Mouse (Mus musculus) common myeloid progenitor, adult 5-6 weeks (primary cell): ENCODE measurements at regions not wholly inside any gene's neighbourhood (a gene's known extent, or its start where the extent isn't known, plus 50 kb on each side); places are given as distances from the start of the nearest gene placed in this dataset.
"Not testable (repeated sequence)": the region's sequence is repeated elsewhere in the genome, so short reads cannot be mapped to it uniquely, and the experiment has no call there.

Experiments
- ATAC-seq: replicated peaks from 2 replicates; pipeline ENCODE4 v1.8.0; 2016; ENCODE audit warnings: low read depth, mild to moderate bottlenecking, moderate TSS enrichment, inconsistent platforms; ENCODE audit not compliant: poor library complexity, severe bottlenecking

GRCm38 (mm10) chr2:147989616-147990015, 57.2 kb downstream of the Foxa2 start:
- ATAC-seq, result no peak

GRCm38 (mm10) chr2:147988586-147988985, 58.2 kb downstream of the Foxa2 start:
- ATAC-seq, result no peak

GRCm38 (mm10) chr2:147985261-147985575, 61.6 kb downstream of the Foxa2 start:
- no peak for ATAC-seq

- no peak for ATAC-seq
These were observed 62.1 kb downstream of the Foxa2 start for GRCm38 (mm10) chr2:147984547-147985260.

- ATAC-seq, result no peak
These were observed 65.8 kb downstream of the Foxa2 start for GRCm38 (mm10) chr2:147980929-147981479.

- ATAC-seq, result no peak
These were observed 66.4 kb downstream of the Foxa2 start for GRCm38 (mm10) chr2:147980408-147980807.

GRCm38 (mm10) chr2:147979660-147980364, 67.0 kb downstream of the Foxa2 start:
- no peak for ATAC-seq

- no peak for ATAC-seq
These were observed 67.8 kb downstream of the Foxa2 start for GRCm38 (mm10) chr2:147979001-147979400.

- no peak for ATAC-seq
These were observed 72.0 kb downstream of the Foxa2 start for GRCm38 (mm10) chr2:147974776-147975175.

GRCm38 (mm10) chr2:147968671-147969070, 78.1 kb downstream of the Foxa2 start:
- no peak for ATAC-seq

- ATAC-seq, result no peak
These were observed 78.8 kb downstream of the Foxa2 start for GRCm38 (mm10) chr2:147967829-147968529.

GRCm38 (mm10) chr2:147963284-147963683, 83.5 kb downstream of the Foxa2 start:
- not testable (repeated sequence) for ATAC-seq

- no peak for ATAC-seq
These were observed 85.1 kb downstream of the Foxa2 start for GRCm38 (mm10) chr2:147961633-147962032.

GRCm38 (mm10) chr2:147954183-147954582, 92.6 kb downstream of the Foxa2 start:
- no peak for ATAC-seq

GRCm38 (mm10) chr2:147951233-147951632, 95.5 kb downstream of the Foxa2 start:
- no peak for ATAC-seq

- ATAC-seq, result no peak
These were observed 102.4 kb downstream of the Foxa2 start for GRCm38 (mm10) chr2:147944171-147945040.

GRCm38 (mm10) chr2:147942591-147942990, 104.2 kb downstream of the Foxa2 start:
- no peak for ATAC-seq

- ATAC-seq, result no peak
These were observed 105.5 kb downstream of the Foxa2 start for GRCm38 (mm10) chr2:147941319-147941718.

- no peak for ATAC-seq
These were observed 114.3 kb downstream of the Foxa2 start for GRCm38 (mm10) chr2:147932494-147932893.
